Mouse (Mus musculus) liver, adult (tissue): Measurements from ENCODE around the gene Kif12.

Experiments used
- GATA4 ChIP-seq: IDR thresholded peaks from 2 replicates; pipeline ENCODE4 v1.6.1; 2014; ENCODE audit warnings: mild to moderate bottlenecking, low read length; ENCODE audit not compliant: insufficient replicate concordance

Kif12 gene

GRCm38 (mm10) chr4:63118639-63119437, 53.1 kb downstream of the Kif12 start:
- no peak for TF ChIP-seq GATA4
